Mouse (Mus musculus): Measurements from ENCODE around the gene Serpina3f. TPM values are rescaled to one million over a fixed set of nuclear protein-coding genes. Genes with fewer than 3 reads are reported as not detected.

The Serpina3f gene
- polyA plus RNA-seq (2015; fragmentation: Nextera tagmentation; extraction: Ambion mirVana): 0.44 TPM in 2 replicates

DNA sequence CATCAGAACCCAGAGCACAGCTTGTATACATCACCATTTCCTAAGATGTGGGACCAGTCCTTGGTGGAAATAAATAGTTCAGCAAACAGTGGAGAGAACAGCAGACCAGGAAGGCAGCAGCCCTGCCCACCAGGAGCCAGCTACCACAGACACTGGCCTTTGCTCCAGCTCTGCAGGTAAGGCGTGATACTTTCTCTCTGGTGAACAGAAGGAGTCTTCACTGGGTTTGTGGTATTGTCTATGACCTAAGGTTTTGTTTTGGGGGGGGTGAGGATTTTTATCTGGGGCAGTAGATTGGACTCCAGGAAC lies at the start of gene Serpina3f:
Serpina3f (plus strand) TSS at position 100 of the 309 bp plus-strand sequence.
- Histone ChIP-seq H3K4me1 (ENCODE audit: control insufficient read depth, insufficient read depth, low read length) (no peaks in the 10 kb centered on the region), H3K36me3 (ENCODE audit: control insufficient read depth, insufficient read depth, low read length) (no peaks in the 10 kb centered on the region), H3K27me3 (replicated peaks; ENCODE audit: control insufficient read depth, insufficient read depth, low read length) (no peaks in the 10 kb centered on the region), H3K4me3 (ENCODE audit: low read length) (no peak within 1 kb of the TSS), H3K4me2 (ENCODE audit: low read depth, low read length) (no peak within 1 kb of the TSS), H3K9ac (ENCODE audit: low read depth, low read length) (no peak within 1 kb of the TSS), H3K9me3 (ENCODE audit: control insufficient read depth, low read length) (no peaks in the 10 kb centered on the region), H3K27ac (ENCODE audit: low read length) (no peak within 1 kb of the TSS)
- 67% methylated on average over 1 of the region's 1 CpGs for WGBS
- no peak for ATAC-seq

GRCm38 (mm10) chr12:104174747-104175146 lies 39.6 kb upstream of the Serpina3f start:
- no peaks in the 10 kb centered on the region for H3K4me1 ChIP-seq (ENCODE audit: control insufficient read depth, insufficient read depth, low read length)
- no peaks in the 10 kb centered on the region for H3K36me3 ChIP-seq (ENCODE audit: control insufficient read depth, insufficient read depth, low read length)
- no peak overlapping the region for H3K27ac ChIP-seq (ENCODE audit: low read length)
- 58% methylated on average over 3 of the region's 3 CpGs for WGBS
- H3K9me3 ChIP-seq (ENCODE audit: control insufficient read depth, low read length): no peaks in the 10 kb centered on the region
- no peak overlapping the region for H3K4me3 ChIP-seq (ENCODE audit: low read length)
- no peak for ATAC-seq
- H3K4me2 ChIP-seq (ENCODE audit: low read depth, low read length): no peak overlapping the region
- H3K27me3 ChIP-seq (replicated peaks; ENCODE audit: control insufficient read depth, insufficient read depth, low read length): no peaks in the 10 kb centered on the region
- H3K9ac ChIP-seq (ENCODE audit: low read depth, low read length): no peak overlapping the region

- no peaks in the 10 kb centered on the region for H3K36me3 ChIP-seq (ENCODE audit: control insufficient read depth, insufficient read depth, low read length)
- no peak for ATAC-seq
- WGBS: 81% methylated on average over 3 of the region's 3 CpGs
- no peaks in the 10 kb centered on the region for H3K27me3 ChIP-seq (replicated peaks; ENCODE audit: control insufficient read depth, insufficient read depth, low read length)
- H3K4me1 ChIP-seq (ENCODE audit: control insufficient read depth, insufficient read depth, low read length): no peaks in the 10 kb centered on the region
- H3K4me2 ChIP-seq (ENCODE audit: low read depth, low read length): no peak overlapping the region
- no peak overlapping the region for H3K27ac ChIP-seq (ENCODE audit: low read length)
- H3K4me3 ChIP-seq (ENCODE audit: low read length): no peak overlapping the region
- H3K9ac ChIP-seq (ENCODE audit: low read depth, low read length): no peak overlapping the region
- H3K9me3 ChIP-seq (ENCODE audit: control insufficient read depth, low read length): no peaks in the 10 kb centered on the region
Observed at GRCm38 (mm10) chr12:104175636-104176035, 38.7 kb upstream of the Serpina3f start.

DNA sequence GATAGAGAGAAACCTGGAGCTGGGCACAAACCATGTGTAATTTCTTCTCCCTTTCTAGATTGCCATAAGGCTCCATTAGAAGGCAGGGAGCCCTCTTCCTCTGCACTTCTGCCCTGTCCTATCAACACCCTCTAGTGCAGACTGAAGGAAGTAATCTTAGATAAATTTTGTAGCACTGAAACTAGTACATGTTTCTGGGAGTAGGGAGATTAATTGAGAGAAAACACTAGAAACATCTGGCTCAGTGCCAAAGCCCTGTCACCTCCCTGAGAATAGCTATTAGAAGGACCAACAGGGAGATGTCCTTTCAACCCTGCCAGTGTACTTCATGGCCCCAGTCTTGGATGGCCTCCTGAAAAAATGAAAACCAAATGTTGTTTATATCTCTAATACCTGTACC lies 35.8 kb upstream of the Serpina3f start:
- no peaks in the 10 kb centered on the region for H3K36me3 ChIP-seq (ENCODE audit: control insufficient read depth, insufficient read depth, low read length)
- no peak overlapping the region for H3K4me2 ChIP-seq (ENCODE audit: low read depth, low read length)
- H3K27ac ChIP-seq (ENCODE audit: low read length): no peak overlapping the region
- H3K27me3 ChIP-seq (replicated peaks; ENCODE audit: control insufficient read depth, insufficient read depth, low read length): no peaks in the 10 kb centered on the region
- ATAC-seq: no peak
- no peak overlapping the region for H3K9ac ChIP-seq (ENCODE audit: low read depth, low read length)
- H3K9me3 ChIP-seq (ENCODE audit: control insufficient read depth, low read length): no peaks in the 10 kb centered on the region
- H3K4me3 ChIP-seq (ENCODE audit: low read length): no peak overlapping the region
- H3K4me1 ChIP-seq (ENCODE audit: control insufficient read depth, insufficient read depth, low read length): no peaks in the 10 kb centered on the region

DNA sequence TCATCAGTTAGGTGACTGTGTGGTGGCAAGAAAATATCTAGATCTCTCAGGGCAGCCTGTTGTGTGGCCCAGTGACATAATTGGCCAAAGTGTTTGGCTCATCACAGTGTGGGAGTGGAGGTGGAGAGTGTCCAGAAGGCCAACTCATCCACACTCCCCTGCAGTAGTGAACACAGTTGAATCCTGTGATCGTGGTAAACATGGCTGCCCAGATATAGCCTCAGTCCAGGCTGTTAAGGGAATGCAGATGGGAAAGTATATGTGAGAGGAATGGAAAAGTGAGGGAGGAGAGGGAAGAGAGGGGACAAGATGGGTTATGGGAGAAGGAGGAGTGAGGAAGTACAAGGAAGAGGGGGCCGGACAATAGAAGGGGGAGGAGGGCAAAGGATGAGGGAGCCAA lies 35.4 kb upstream of the Serpina3f start:
- Histone ChIP-seq H3K9me3 (ENCODE audit: control insufficient read depth, low read length) (no peaks in the 10 kb centered on the region), H3K27me3 (replicated peaks; ENCODE audit: control insufficient read depth, insufficient read depth, low read length) (no peaks in the 10 kb centered on the region), H3K27ac (ENCODE audit: low read length) (no peak overlapping the region), H3K9ac (ENCODE audit: low read depth, low read length) (no peak overlapping the region), H3K4me2 (ENCODE audit: low read depth, low read length) (no peak overlapping the region), H3K36me3 (ENCODE audit: control insufficient read depth, insufficient read depth, low read length) (no peaks in the 10 kb centered on the region), H3K4me1 (ENCODE audit: control insufficient read depth, insufficient read depth, low read length) (no peaks in the 10 kb centered on the region), H3K4me3 (ENCODE audit: low read length) (no peak overlapping the region)
- 78% methylated on average over 2 of the region's 2 CpGs for WGBS
- ATAC-seq: no peak

GRCm38 (mm10) chr12:104185046-104185445 lies 29.3 kb upstream of the Serpina3f start:
- ATAC-seq: no peak
- H3K4me3 ChIP-seq (ENCODE audit: low read length): no peak overlapping the region
- H3K4me1 ChIP-seq (ENCODE audit: control insufficient read depth, insufficient read depth, low read length): no peaks in the 10 kb centered on the region
- no peak overlapping the region for H3K27ac ChIP-seq (ENCODE audit: low read length)
- 74% methylated on average over 4 of the region's 4 CpGs for WGBS
- no peaks in the 10 kb centered on the region for H3K27me3 ChIP-seq (replicated peaks; ENCODE audit: control insufficient read depth, insufficient read depth, low read length)
- no peak overlapping the region for H3K9ac ChIP-seq (ENCODE audit: low read depth, low read length)
- H3K4me2 ChIP-seq (ENCODE audit: low read depth, low read length): no peak overlapping the region
- no peaks in the 10 kb centered on the region for H3K9me3 ChIP-seq (ENCODE audit: control insufficient read depth, low read length)
- no peaks in the 10 kb centered on the region for H3K36me3 ChIP-seq (ENCODE audit: control insufficient read depth, insufficient read depth, low read length)

- no peaks in the 10 kb centered on the region for H3K4me1 ChIP-seq (ENCODE audit: control insufficient read depth, insufficient read depth, low read length)
- H3K4me3 ChIP-seq (ENCODE audit: low read length): no peak overlapping the region
- WGBS: 76% methylated on average over 3 of the region's 3 CpGs
- H3K4me2 ChIP-seq (ENCODE audit: low read depth, low read length): no peak overlapping the region
- no peak for ATAC-seq
- no peak overlapping the region for H3K27ac ChIP-seq (ENCODE audit: low read length)
- H3K9ac ChIP-seq (ENCODE audit: low read depth, low read length): no peak overlapping the region
- no peaks in the 10 kb centered on the region for H3K27me3 ChIP-seq (replicated peaks; ENCODE audit: control insufficient read depth, insufficient read depth, low read length)
- no peaks in the 10 kb centered on the region for H3K36me3 ChIP-seq (ENCODE audit: control insufficient read depth, insufficient read depth, low read length)
- H3K9me3 ChIP-seq (ENCODE audit: control insufficient read depth, low read length): no peaks in the 10 kb centered on the region
Observed at GRCm38 (mm10) chr12:104186041-104186581, 28.2 kb upstream of the Serpina3f start.

GRCm38 (mm10) chr12:104189246-104189645 lies 25.1 kb upstream of the Serpina3f start:
- WGBS: 73% methylated on average over 2 of the region's 2 CpGs
- Histone ChIP-seq H3K9ac (ENCODE audit: low read depth, low read length) (no peak overlapping the region), H3K4me2 (ENCODE audit: low read depth, low read length) (no peak overlapping the region)

DNA sequence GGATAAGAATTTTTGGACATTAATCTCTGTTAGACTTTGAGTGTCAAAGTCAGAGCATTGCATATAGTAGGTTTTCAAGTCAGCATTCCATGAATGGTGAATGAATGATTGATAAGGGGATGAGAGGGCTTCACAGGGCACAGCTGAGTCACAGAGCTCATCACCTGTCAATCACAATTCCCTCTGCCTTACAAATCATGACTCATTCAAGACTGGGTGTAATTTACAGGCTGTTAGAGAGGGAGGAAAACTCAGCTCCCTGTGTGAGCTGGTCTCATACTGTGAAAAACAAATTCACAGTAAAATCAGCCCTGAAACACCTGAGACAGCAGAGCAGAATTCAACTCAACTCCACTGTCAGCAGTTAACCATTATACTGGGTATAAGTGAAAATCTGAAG lies 23.5 kb upstream of the Serpina3f start:
- Histone ChIP-seq H3K4me2 (ENCODE audit: low read depth, low read length) (no peak overlapping the region), H3K4me3 (ENCODE audit: low read length) (no peak overlapping the region), H3K4me1 (ENCODE audit: control insufficient read depth, insufficient read depth, low read length) (no peaks in the 10 kb centered on the region), H3K27me3 (replicated peaks; ENCODE audit: control insufficient read depth, insufficient read depth, low read length) (no peaks in the 10 kb centered on the region), H3K9ac (ENCODE audit: low read depth, low read length) (no peak overlapping the region), H3K9me3 (ENCODE audit: control insufficient read depth, low read length) (no peaks in the 10 kb centered on the region), H3K27ac (ENCODE audit: low read length) (no peak overlapping the region), H3K36me3 (ENCODE audit: control insufficient read depth, insufficient read depth, low read length) (no peaks in the 10 kb centered on the region)
- no peak for ATAC-seq

More at GRCm38 (mm10) chr12:104189246-104189645, 25.1 kb upstream of the Serpina3f start:
- Histone ChIP-seq H3K27ac (ENCODE audit: low read length) (no peak overlapping the region), H3K27me3 (replicated peaks; ENCODE audit: control insufficient read depth, insufficient read depth, low read length) (no peaks in the 10 kb centered on the region), H3K36me3 (ENCODE audit: control insufficient read depth, insufficient read depth, low read length) (no peaks in the 10 kb centered on the region), H3K9me3 (ENCODE audit: control insufficient read depth, low read length) (no peaks in the 10 kb centered on the region), H3K4me3 (ENCODE audit: low read length) (no peak overlapping the region), H3K4me1 (ENCODE audit: control insufficient read depth, insufficient read depth, low read length) (no peaks in the 10 kb centered on the region)
- no peak for ATAC-seq

DNA sequence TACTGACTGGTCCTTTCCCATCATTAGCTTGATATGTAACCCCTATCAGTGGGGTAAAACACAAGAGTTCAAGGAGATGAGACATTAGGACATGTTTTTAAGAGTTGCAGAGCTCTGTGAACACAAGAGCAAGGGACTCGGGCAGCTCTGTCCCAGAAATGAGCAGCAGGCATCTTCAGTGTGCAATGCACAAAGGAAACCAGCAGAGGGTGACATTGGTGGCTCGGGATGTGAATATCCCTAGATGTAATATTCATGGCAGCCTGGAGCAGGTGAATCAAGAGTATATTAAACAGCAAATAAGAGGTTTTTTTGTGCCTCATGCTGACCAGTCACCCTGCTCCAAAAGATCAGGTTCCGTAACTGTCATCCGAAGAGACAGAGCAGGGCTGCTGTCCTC lies 5.2 kb upstream of the Serpina3f start:
- ATAC-seq: no peak
- Histone ChIP-seq H3K4me2 (ENCODE audit: low read depth, low read length) (no peak overlapping the region), H3K4me3 (ENCODE audit: low read length) (no peak overlapping the region), H3K9me3 (ENCODE audit: control insufficient read depth, low read length) (no peaks in the 10 kb centered on the region), H3K36me3 (ENCODE audit: control insufficient read depth, insufficient read depth, low read length) (no peaks in the 10 kb centered on the region), H3K27me3 (replicated peaks; ENCODE audit: control insufficient read depth, insufficient read depth, low read length) (no peaks in the 10 kb centered on the region), H3K9ac (ENCODE audit: low read depth, low read length) (no peak overlapping the region), H3K27ac (ENCODE audit: low read length) (no peak overlapping the region), H3K4me1 (ENCODE audit: control insufficient read depth, insufficient read depth, low read length) (no peaks in the 10 kb centered on the region)
- WGBS: 77% methylated on average over 4 of the region's 4 CpGs

Measured in intestine, embryonic 16.5 days (tissue).